Mouse (Mus musculus): ENCODE measurements around the gene Hivep3. TPM values are rescaled to one million over a fixed set of nuclear protein-coding genes. Genes with fewer than 3 reads are reported as not detected.

The Hivep3 gene
- total RNA-seq, 2 experiments from 2014 or later: 58.0 to 67.2 TPM

DNA sequence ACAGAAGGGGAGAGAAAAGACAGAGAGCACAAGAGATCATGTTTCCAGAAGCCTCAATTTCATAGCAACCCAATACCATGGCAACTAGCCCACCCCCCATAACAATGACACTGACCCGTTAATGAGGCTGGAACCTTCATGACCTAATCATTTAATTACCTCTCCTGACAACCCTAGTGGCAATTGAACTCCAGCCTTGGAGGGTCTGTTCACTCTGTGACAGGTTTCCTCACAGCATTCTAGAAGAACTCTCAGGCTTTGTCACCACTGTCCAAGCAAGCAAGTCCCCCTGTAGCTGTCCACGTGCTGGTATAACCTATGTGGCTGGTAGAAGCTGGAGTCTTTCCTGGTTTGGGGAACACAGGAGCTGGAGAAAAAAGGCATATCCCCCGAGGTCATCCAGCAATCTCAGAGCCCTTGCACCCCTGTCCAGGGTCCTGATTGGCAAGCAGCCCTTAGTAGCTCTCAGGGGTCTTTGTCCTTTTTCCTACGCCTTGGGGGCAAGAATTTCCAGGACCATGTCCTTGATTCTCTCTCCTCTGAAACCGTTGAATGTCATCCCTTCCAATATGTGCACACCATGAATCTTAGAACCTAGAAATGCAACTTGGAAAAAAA lies 450.9 kb downstream of the Hivep3 start:
- DNase-seq (ENCODE audit: low spot score in 2 of 2): no peak
- intact Hi-C loops (cut with DNase I): no loop called here

DNA sequence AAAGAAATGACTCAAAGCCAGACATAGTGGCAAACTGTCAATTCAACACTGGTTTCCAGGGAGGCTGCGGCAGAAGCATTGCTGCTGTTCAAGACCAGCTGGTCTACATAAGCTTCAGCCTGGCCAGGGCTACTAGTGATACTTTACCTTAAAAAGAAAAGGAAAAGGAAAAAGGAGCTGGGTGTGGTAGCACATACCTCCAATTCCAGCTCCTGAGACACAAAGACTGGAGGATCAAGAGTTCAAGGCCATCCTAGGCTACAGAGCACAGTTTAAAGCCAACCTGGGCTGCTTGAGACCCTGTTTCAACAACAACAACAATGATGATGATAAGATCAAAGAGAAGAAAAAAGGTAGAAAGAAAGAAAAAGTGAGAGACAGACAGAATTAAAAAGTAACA lies 452.9 kb downstream of the Hivep3 start:
- intact Hi-C loops (cut with DNase I): no loop called here
- no peak for DNase-seq (ENCODE audit: low spot score in 2 of 2)

DNA sequence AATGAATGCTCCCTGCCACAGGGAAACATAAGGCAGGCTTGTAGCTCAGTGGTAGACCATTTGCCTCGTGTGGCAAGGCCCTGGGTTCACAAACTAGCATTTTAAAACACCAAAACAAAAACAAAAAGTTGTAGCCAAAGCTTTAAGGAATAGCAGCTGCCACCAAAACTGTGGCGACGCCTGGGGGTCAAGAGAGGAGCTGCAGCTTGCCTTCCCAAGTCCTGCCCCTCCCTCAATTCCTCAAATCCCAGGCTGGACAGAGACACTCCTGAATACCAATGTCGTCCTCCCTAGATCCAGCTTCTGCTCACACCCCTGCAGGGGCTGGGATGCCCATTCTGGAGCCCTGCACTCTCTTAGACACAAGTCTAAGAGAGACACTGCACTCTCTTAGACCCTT lies 453.4 kb downstream of the Hivep3 start:
- no peak for DNase-seq (ENCODE audit: low spot score in 2 of 2)
- intact Hi-C loops (cut with DNase I): no loop called here

Other genes with a start within 250 kb of the Hivep3 start
- gene Rimkla, start 241.2 kb upstream of the Hivep3 start, total RNA-seq (2021): 10 to 100 TPM in 1 of 2 experiments, 1 to 10 TPM in 1; 7.6 to 12.4 TPM
- gene Foxj3, start 196.8 kb upstream of the Hivep3 start, total RNA-seq (2021): 10 to 100 TPM; 64.6 to 77.5 TPM
- gene Frg2f1, start 194.3 kb upstream of the Hivep3 start, total RNA-seq (2021): 10 to 100 TPM; 25.2 to 27.3 TPM
- gene Guca2a, start 96.1 kb upstream of the Hivep3 start, total RNA-seq (2021): not detected
- gene Guca2b, start 74.8 kb upstream of the Hivep3 start, total RNA-seq (2021): not detected

All from left cerebral cortex, postnatal 25 days (tissue).